ENCODE assay signal across 8 mouse cellular contexts in genomic region chr13:23488400-23489322, GRCm38 (mm10). TPM values are rescaled to one million over a fixed set of nuclear protein-coding genes. Genes with fewer than 3 reads are reported as not detected.
DNase-seq lines count a peak whose midpoint lies in the region; ATAC-seq and TF ChIP-seq lines count a peak whose summit lies in the region.

Btn2a2 (minus strand) TSS chr13:23488857.

- H3K9ac ChIP-seq in forebrain, embryonic 11.5 days (ENCODE audit: low read length), result peak within 1 kb of the TSS; percentile 37; the same call in 1 of the 2 replicates
- no peak within 1 kb of the TSS for H3K9ac ChIP-seq in heart, postnatal 0 days (replicated peaks; ENCODE audit: low read depth, low read length)
- H3K9ac ChIP-seq in liver, adult 2 months (ENCODE audit: low read depth, low read length), result no peak within 1 kb of the TSS

- H3K4me2 ChIP-seq in forebrain, embryonic 11.5 days (ENCODE audit: low read depth, low read length, severe bottlenecking), result peak within 1 kb of the TSS; percentile 59
- peak within 1 kb of the TSS; percentile 50 for H3K4me2 ChIP-seq in heart, postnatal 0 days (ENCODE audit: low read depth, low read length)

- TF ChIP-seq POLR2A in bone marrow macrophage, adult 2 months (IDR thresholded peaks at IDR 0.05; ENCODE audit: borderline replicate concordance, low read depth, low read length), result no peak
- TF ChIP-seq POLR2A in liver, adult 2 months (IDR thresholded peaks at IDR 0.05; ENCODE audit: extremely low read depth, insufficient read depth, low read length), result no peak

- H3K79me2 ChIP-seq in liver, adult 2 months (ENCODE audit: control insufficient read depth, insufficient read depth, low read length), result no peaks in the 10 kb centered on the region

- DNase-seq in CD4-positive, CD25-positive, alpha-beta regulatory T cell, adult 2 months (ENCODE audit: low read depth, low spot score), result peak; percentile 83
- peak; percentile 72 for DNase-seq in forebrain, embryonic 11.5 days (ENCODE audit: low spot score)
- peak; percentile 94 for DNase-seq in heart, postnatal 0 days (ENCODE audit: low spot score)
- DNase-seq in kidney, postnatal 14 days, result peak; percentile 81
- DNase-seq in liver, adult 2 months (ENCODE audit: extremely low read depth, low read depth, low spot score), result peak; percentile 60
- DNase-seq in thymus, adult 18-20 months, result peak; percentile 20 to 40

- TF ChIP-seq EP300 in heart, postnatal 0 days (IDR thresholded peaks at IDR 0.05; ENCODE audit: low read depth), result no peak

- no peaks in the 10 kb centered on the region for H3K9me3 ChIP-seq in forebrain, embryonic 11.5 days (ENCODE audit: control insufficient read depth, low read length)
- H3K9me3 ChIP-seq in heart, postnatal 0 days (replicated peaks; ENCODE audit: control insufficient read depth, low read length), result no peaks in the 10 kb centered on the region

- H3K4me1 ChIP-seq in bone marrow macrophage, adult 2 months (ENCODE audit: control insufficient read depth, insufficient read depth, low read length), result peaks cover 10% of the 10 kb centered on the region
- peaks cover 2% of the 10 kb centered on the region; the same call in 1 of the 2 replicates for H3K4me1 ChIP-seq in forebrain, embryonic 11.5 days (replicated peaks; ENCODE audit: control insufficient read depth, insufficient read depth, low read length)
- H3K4me1 ChIP-seq in heart, postnatal 0 days (ENCODE audit: control insufficient read depth, insufficient read depth), result no peaks in the 10 kb centered on the region
- no peaks in the 10 kb centered on the region for H3K4me1 ChIP-seq in liver, adult 2 months (ENCODE audit: control insufficient read depth, insufficient read depth, low read length)

- no peaks in the 10 kb centered on the region for H3K27me3 ChIP-seq in forebrain, embryonic 11.5 days (ENCODE audit: control insufficient read depth, insufficient read depth, low read length)
- no peaks in the 10 kb centered on the region for H3K27me3 ChIP-seq in heart, postnatal 0 days (ENCODE audit: control insufficient read depth, insufficient read depth, low read length)
- H3K27me3 ChIP-seq in liver, adult 2 months (ENCODE audit: control insufficient read depth, insufficient read depth, low read length), result no peaks in the 10 kb centered on the region

- 3% methylated on average over 13 of the region's 14 CpGs for WGBS in forebrain, embryonic 11.5 days
- 3% methylated on average over 13 of the region's 14 CpGs for WGBS in heart, postnatal 0 days
- WGBS in liver, adult 2 months, result 10% methylated on average over 14 of the region's 14 CpGs

- peak within 1 kb of the TSS; percentile 33 for H3K4me3 ChIP-seq in bone marrow macrophage, adult 2 months (ENCODE audit: insufficient read depth, low read length)
- peak within 1 kb of the TSS; percentile 24 for H3K4me3 ChIP-seq in forebrain, embryonic 11.5 days (ENCODE audit: low read depth, low read length)
- peak within 1 kb of the TSS; percentile 14; the same call in 1 of the 2 replicates for H3K4me3 ChIP-seq in heart, postnatal 0 days (ENCODE audit: low read depth, low read length)
- H3K4me3 ChIP-seq in liver, adult 2 months (ENCODE audit: insufficient read depth, low read depth, low read length), result no peak within 1 kb of the TSS

- TF ChIP-seq CTCF in bone marrow macrophage, adult 2 months (IDR thresholded peaks at IDR 0.05; ENCODE audit: low read depth, low read length), result no peak
- no peak for TF ChIP-seq CTCF in heart, postnatal 0 days (IDR thresholded peaks at IDR 0.05; ENCODE audit: low read depth)
- no peak for TF ChIP-seq CTCF in liver, adult 2 months (IDR thresholded peaks at IDR 0.05; ENCODE audit: low read depth, low read length)

- peak; percentile 89 for ATAC-seq in forebrain, embryonic 11.5 days (replicated peaks; ENCODE audit: low FRiP score)
- peak; percentile 94 for ATAC-seq in heart, postnatal 0 days (ENCODE audit: insufficient read depth, low read depth)
- ATAC-seq in monocyte, adult 5-6 weeks (replicated peaks; ENCODE audit: insufficient number of reproducible peaks, low FRiP score, low TSS enrichment, poor library complexity, severe bottlenecking), result peak; percentile 73; the same call in 1 of the 2 replicates

- H3K36me3 ChIP-seq in forebrain, embryonic 11.5 days (ENCODE audit: control insufficient read depth, insufficient read depth, low read length), result no peaks in the 10 kb centered on the region
- no peaks in the 10 kb centered on the region for H3K36me3 ChIP-seq in heart, postnatal 0 days (replicated peaks; ENCODE audit: control insufficient read depth, insufficient read depth, low read length)
- H3K36me3 ChIP-seq in liver, adult 2 months (ENCODE audit: control insufficient read depth, insufficient read depth, low read length), result no peaks in the 10 kb centered on the region

- H3K27ac ChIP-seq in bone marrow macrophage, adult 2 months (ENCODE audit: insufficient read depth, low read depth, low read length), result no peak within 1 kb of the TSS
- no peak within 1 kb of the TSS for H3K27ac ChIP-seq in forebrain, embryonic 11.5 days (ENCODE audit: low read depth, low read length)
- no peak within 1 kb of the TSS for H3K27ac ChIP-seq in heart, postnatal 0 days (ENCODE audit: low read depth)
- no peak within 1 kb of the TSS for H3K27ac ChIP-seq in liver, adult 2 months (replicated peaks; ENCODE audit: insufficient read depth, low read depth, low read length)

RNA-seq across cellular contexts. Expression of gene Btn2a2, which starts in this region (rescaled TPM):
- polyA plus RNA-seq in bone marrow macrophage, adult 2 months (2012; ENCODE audit: insufficient read depth, insufficient read length, missing spikeins), result not detected in 2 replicates
- polyA plus RNA-seq in forebrain, embryonic 11.5 days (2014; fragmentation: Nextera tagmentation; extraction: Ambion mirVana), result 0.48 and 0.59 TPM in 2 replicates
- total RNA-seq in heart, postnatal 0 days (2014; rRNA removed; ENCODE audit: low replicate concordance), result not detected in 2 replicates
- polyA plus RNA-seq in heart, postnatal 0 days (2015; fragmentation: Nextera tagmentation; extraction: Ambion mirVana), result 0.04 and 0.15 TPM in 2 replicates
- total RNA-seq in liver, adult 2 months (2014; rRNA removed), result not detected in 2 replicates
- not detected in 2 replicates for polyA plus RNA-seq in liver, adult 2 months (2012; rRNA removed)
- total RNA-seq in monocyte, adult 5-6 weeks (2017), result not detected in 3 replicates

Comparison
In these comparisons a context has a peak if more than half of its experiments do, and no peak if none do; other contexts are left out.
1. Peak in DNase-seq, ATAC-seq, H3K4me3 ChIP-seq, H3K9ac ChIP-seq and H3K4me2 ChIP-seq in forebrain, embryonic 11.5 days; RNA of the gene not detected or under 1 TPM.
2. Peak in DNase-seq, ATAC-seq, H3K4me3 ChIP-seq and H3K4me2 ChIP-seq in heart, postnatal 0 days; RNA of the gene not detected or under 1 TPM.
3. Peak in DNase-seq in liver, adult 2 months; RNA of the gene not detected or under 1 TPM.
4. Peak in ATAC-seq in monocyte, adult 5-6 weeks; RNA of the gene not detected or under 1 TPM.
5. DNase-seq: peak in every context shown above with its lines; median percentile 94 in heart, postnatal 0 days; 83 in CD4-positive, CD25-positive, alpha-beta regulatory T cell, adult 2 months; 81 in kidney, postnatal 14 days; 72 in forebrain, embryonic 11.5 days; 60 in liver, adult 2 months; 30 in thymus, adult 18-20 months.